Mouse (Mus musculus): ENCODE results near the gene Acsl6. TPM values are rescaled to one million over a fixed set of nuclear protein-coding genes. Genes with fewer than 3 reads are reported as not detected.

Gene Acsl6
- total RNA-seq, 1 experiment from 2014 or later, result 5.1 TPM

GRCm38 (mm10) chr11:54343703-54344102 lies 40.1 kb downstream of the Acsl6 start:
- no peak; a peak in 1 of 4 replicates for ATAC-seq (replicated peaks in 1 of 2; ENCODE audit: insufficient read depth in 1 of 2, low FRiP score in 2 of 2, low TSS enrichment in 1 of 2, low read depth in 1 of 2, poor library complexity in 2 of 2, severe bottlenecking in 2 of 2)

GRCm38 (mm10) chr11:54351704-54352103 lies 48.1 kb downstream of the Acsl6 start:
- no peak for ATAC-seq (replicated peaks in 1 of 2; ENCODE audit: insufficient read depth in 1 of 2, low FRiP score in 2 of 2, low TSS enrichment in 1 of 2, low read depth in 1 of 2, poor library complexity in 2 of 2, severe bottlenecking in 2 of 2)

- no peak for ATAC-seq (replicated peaks in 1 of 2; ENCODE audit: insufficient read depth in 1 of 2, low FRiP score in 2 of 2, low TSS enrichment in 1 of 2, low read depth in 1 of 2, poor library complexity in 2 of 2, severe bottlenecking in 2 of 2)
These were observed 49.6 kb downstream of the Acsl6 start for GRCm38 (mm10) chr11:54353121-54353576.

GRCm38 (mm10) chr11:54354595-54355563 lies 51.3 kb downstream of the Acsl6 start:
- ATAC-seq (replicated peaks in 1 of 2; ENCODE audit: insufficient read depth in 1 of 2, low FRiP score in 2 of 2, low TSS enrichment in 1 of 2, low read depth in 1 of 2, poor library complexity in 2 of 2, severe bottlenecking in 2 of 2), result peak; percentile 75 to 78

- no peak for ATAC-seq (replicated peaks in 1 of 2; ENCODE audit: insufficient read depth in 1 of 2, low FRiP score in 2 of 2, low TSS enrichment in 1 of 2, low read depth in 1 of 2, poor library complexity in 2 of 2, severe bottlenecking in 2 of 2)
These were observed 52.0 kb downstream of the Acsl6 start for GRCm38 (mm10) chr11:54355564-54355955.

GRCm38 (mm10) chr11:54356676-54357075 lies 53.1 kb downstream of the Acsl6 start:
- ATAC-seq (replicated peaks in 1 of 2; ENCODE audit: insufficient read depth in 1 of 2, low FRiP score in 2 of 2, low TSS enrichment in 1 of 2, low read depth in 1 of 2, poor library complexity in 2 of 2, severe bottlenecking in 2 of 2), result no peak

GRCm38 (mm10) chr11:54372553-54372952 lies 69.0 kb downstream of the Acsl6 start:
- ATAC-seq (replicated peaks in 1 of 2; ENCODE audit: insufficient read depth in 1 of 2, low FRiP score in 2 of 2, low TSS enrichment in 1 of 2, low read depth in 1 of 2, poor library complexity in 2 of 2, severe bottlenecking in 2 of 2), result no peak

GRCm38 (mm10) chr11:54390386-54390785 lies 86.8 kb downstream of the Acsl6 start:
- ATAC-seq (replicated peaks in 1 of 2; ENCODE audit: insufficient read depth in 1 of 2, low FRiP score in 2 of 2, low TSS enrichment in 1 of 2, low read depth in 1 of 2, poor library complexity in 2 of 2, severe bottlenecking in 2 of 2), result 0 out of 4 replicates have a peak, but pooled peaks of 1 of the 2 experiments have one; percentile 7

- no peak for ATAC-seq (replicated peaks in 1 of 2; ENCODE audit: insufficient read depth in 1 of 2, low FRiP score in 2 of 2, low TSS enrichment in 1 of 2, low read depth in 1 of 2, poor library complexity in 2 of 2, severe bottlenecking in 2 of 2)
These were observed 87.7 kb downstream of the Acsl6 start for GRCm38 (mm10) chr11:54391326-54391725.

- ATAC-seq (replicated peaks in 1 of 2; ENCODE audit: insufficient read depth in 1 of 2, low FRiP score in 2 of 2, low TSS enrichment in 1 of 2, low read depth in 1 of 2, poor library complexity in 2 of 2, severe bottlenecking in 2 of 2), result no peak
These were observed 93.1 kb downstream of the Acsl6 start for GRCm38 (mm10) chr11:54396686-54397085.

GRCm38 (mm10) chr11:54398058-54398457 lies 94.5 kb downstream of the Acsl6 start:
- no peak for ATAC-seq (replicated peaks in 1 of 2; ENCODE audit: insufficient read depth in 1 of 2, low FRiP score in 2 of 2, low TSS enrichment in 1 of 2, low read depth in 1 of 2, poor library complexity in 2 of 2, severe bottlenecking in 2 of 2)

GRCm38 (mm10) chr11:54400803-54401202 lies 97.2 kb downstream of the Acsl6 start:
- ATAC-seq (replicated peaks in 1 of 2; ENCODE audit: insufficient read depth in 1 of 2, low FRiP score in 2 of 2, low TSS enrichment in 1 of 2, low read depth in 1 of 2, poor library complexity in 2 of 2, severe bottlenecking in 2 of 2), result 0 out of 4 replicates have a peak, but pooled peaks of 1 of the 2 experiments have one; percentile 22

GRCm38 (mm10) chr11:54404885-54405284 lies 101.3 kb downstream of the Acsl6 start:
- ATAC-seq (replicated peaks in 1 of 2; ENCODE audit: insufficient read depth in 1 of 2, low FRiP score in 2 of 2, low TSS enrichment in 1 of 2, low read depth in 1 of 2, poor library complexity in 2 of 2, severe bottlenecking in 2 of 2), result no peak

GRCm38 (mm10) chr11:54406930-54407546 lies 103.4 kb downstream of the Acsl6 start:
- ATAC-seq (replicated peaks in 1 of 2; ENCODE audit: insufficient read depth in 1 of 2, low FRiP score in 2 of 2, low TSS enrichment in 1 of 2, low read depth in 1 of 2, poor library complexity in 2 of 2, severe bottlenecking in 2 of 2), result no peak

- ATAC-seq (replicated peaks in 1 of 2; ENCODE audit: insufficient read depth in 1 of 2, low FRiP score in 2 of 2, low TSS enrichment in 1 of 2, low read depth in 1 of 2, poor library complexity in 2 of 2, severe bottlenecking in 2 of 2), result no peak
These were observed 107.0 kb downstream of the Acsl6 start for GRCm38 (mm10) chr11:54410612-54411011.

GRCm38 (mm10) chr11:54413017-54413416 lies 109.4 kb downstream of the Acsl6 start:
- peak; percentile 81 to 88 for ATAC-seq (replicated peaks in 1 of 2; ENCODE audit: insufficient read depth in 1 of 2, low FRiP score in 2 of 2, low TSS enrichment in 1 of 2, low read depth in 1 of 2, poor library complexity in 2 of 2, severe bottlenecking in 2 of 2)

All from hematopoietic stem cell, adult 5-6 weeks (primary cell).